Mouse (Mus musculus) liver, embryonic 11.5 days (tissue): ENCODE results near the gene Nap1l1. TPM values are rescaled to one million over a fixed set of nuclear protein-coding genes. Genes with fewer than 3 reads are reported as not detected.

Experiments used
- ATAC-seq: fragments of 200-750 bp; cut with Nextera tagmentation; replicated peaks from 2 replicates; pipeline ENCODE4 v1.8.0; 2017; ENCODE audit warnings: moderate number of reproducible peaks, mild to moderate bottlenecking, moderate TSS enrichment, moderate library complexity; ENCODE audit not compliant: low FRiP score
- DNase-seq: peaks from one replicate; pipeline ENCODE4 v3.0.0-alpha.2; 2017; ENCODE audit warnings: low spot score
- H3K27ac ChIP-seq: fragments of 300-500 bp; sonication (generic); 2 replicates; pipeline ENCODE4 v1.5.1; 2014; ENCODE audit warnings: mild to moderate bottlenecking, low read depth, low read length, control low read depth
- H3K27me3 ChIP-seq: fragments of 300-500 bp; sonication (generic); replicated peaks from 2 replicates; pipeline ENCODE4 v1.6.1; 2014; ENCODE audit warnings: low read length, mixed read lengths; ENCODE audit not compliant: control insufficient read depth, insufficient read depth
- H3K36me3 ChIP-seq: fragments of 300-500 bp; sonication (generic); 2 replicates; pipeline ENCODE4 v1.6.1; 2014; ENCODE audit warnings: mild to moderate bottlenecking, low read length, moderate library complexity, mixed read lengths; ENCODE audit not compliant: control insufficient read depth, insufficient read depth
- H3K4me1 ChIP-seq: fragments of 300-500 bp; sonication (generic); replicated peaks from 2 replicates; pipeline ENCODE4 v1.6.1; 2014; ENCODE audit warnings: low read length, mixed read lengths; ENCODE audit not compliant: control insufficient read depth, insufficient read depth
- H3K4me2 ChIP-seq: fragments of 300-500 bp; sonication (generic); 2 replicates; pipeline ENCODE4 v1.6.1; 2014; ENCODE audit warnings: mild to moderate bottlenecking, control low read depth, moderate library complexity
- H3K4me3 ChIP-seq: fragments of 300-500 bp; sonication (generic); 2 replicates; pipeline ENCODE4 v1.5.1; 2014; ENCODE audit warnings: low read depth, low read length, control low read depth
- H3K9ac ChIP-seq: fragments of 300-500 bp; sonication (generic); 2 replicates; pipeline ENCODE4 v1.6.1; 2014; ENCODE audit warnings: low read depth, low read length, control low read depth
- H3K9me3 ChIP-seq: fragments of 300-500 bp; sonication (generic); 2 replicates; pipeline ENCODE4 v1.6.1; 2016; ENCODE audit warnings: low read length, inconsistent platforms, mixed read lengths; ENCODE audit not compliant: control insufficient read depth
- WGBS: fragments of 180-500 bp; shearing (Covaris S2); extraction: QIAGEN DNeasy Blood & Tissue Kit; methylation state at CpG from one replicate; pipeline ENCODE4 v1.1.7; 2014; 5-methylcytosine and 5-hydroxymethylcytosine counted together
- polyA plus RNA-seq: library from polyadenylated mRNA; unstranded; fragments of >200 nt; fragmentation: Nextera tagmentation; extraction: Ambion mirVana; gene quantifications from 2 replicates; pipeline ENCODE4 v1.2.1, GENCODE M21; 2014

Gene Nap1l1
- polyA plus RNA-seq, 1 experiment from 2014 or later: 313 TPM

DNA sequence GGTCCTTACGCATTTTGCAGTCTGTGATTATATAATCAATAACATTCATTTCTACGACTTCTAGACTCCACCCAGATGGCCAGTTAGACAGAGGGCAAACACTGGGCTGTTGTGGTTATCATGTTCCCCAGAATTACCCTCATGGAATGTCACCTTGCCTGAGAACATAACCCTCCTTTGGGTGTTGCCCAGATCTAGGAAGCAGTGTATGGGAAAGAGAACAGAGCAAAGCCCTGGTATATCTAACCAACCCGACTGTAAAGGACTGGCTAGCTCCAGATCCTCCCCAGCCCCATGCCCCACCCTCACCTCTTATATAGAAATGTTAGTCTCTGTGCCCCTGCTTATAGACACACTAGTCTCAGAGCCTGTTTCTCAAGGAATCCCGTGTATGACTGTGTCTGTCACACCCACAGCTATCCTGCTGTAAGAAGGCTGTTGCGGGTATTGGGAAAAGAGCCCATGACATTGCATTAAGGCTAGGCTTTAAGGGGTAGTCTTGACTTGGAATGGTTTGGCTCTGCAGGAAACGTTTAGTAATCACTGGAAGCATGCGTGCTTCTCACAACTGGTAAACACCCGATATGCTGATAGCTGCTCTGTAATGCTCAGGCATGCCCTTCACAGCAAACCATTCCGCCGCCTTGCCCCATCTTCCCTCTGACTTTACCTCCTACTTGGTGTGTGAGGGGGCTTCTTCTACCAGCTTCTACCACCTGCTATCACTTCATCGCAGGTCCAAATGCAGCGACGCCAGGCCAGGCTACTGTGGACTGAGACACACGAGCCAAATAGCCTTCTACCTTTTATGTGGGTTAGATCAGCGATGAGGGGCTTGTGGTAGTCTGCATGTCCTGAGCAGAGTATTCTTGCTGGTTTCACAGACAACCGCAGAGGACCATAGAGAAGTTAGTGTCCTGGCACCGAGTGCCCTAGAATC, 42.3 kb downstream of the Nap1l1 start:
- Histone ChIP-seq H3K4me1 (peaks cover 11% of the 10 kb centered on the region), H3K27me3 (no peaks in the 10 kb centered on the region), H3K36me3 (no peaks in the 10 kb centered on the region), H3K9me3 (no peaks in the 10 kb centered on the region), H3K27ac (no peak overlapping the region), H3K4me2 (no peak overlapping the region; the same call in 1 of the 2 replicates), H3K9ac (no peak overlapping the region), H3K4me3 (no peak overlapping the region)
- DNase-seq (peak; percentile 18), ATAC-seq (peak; percentile 62)
- 62% methylated on average over 17 of the region's 17 CpGs for WGBS

DNA sequence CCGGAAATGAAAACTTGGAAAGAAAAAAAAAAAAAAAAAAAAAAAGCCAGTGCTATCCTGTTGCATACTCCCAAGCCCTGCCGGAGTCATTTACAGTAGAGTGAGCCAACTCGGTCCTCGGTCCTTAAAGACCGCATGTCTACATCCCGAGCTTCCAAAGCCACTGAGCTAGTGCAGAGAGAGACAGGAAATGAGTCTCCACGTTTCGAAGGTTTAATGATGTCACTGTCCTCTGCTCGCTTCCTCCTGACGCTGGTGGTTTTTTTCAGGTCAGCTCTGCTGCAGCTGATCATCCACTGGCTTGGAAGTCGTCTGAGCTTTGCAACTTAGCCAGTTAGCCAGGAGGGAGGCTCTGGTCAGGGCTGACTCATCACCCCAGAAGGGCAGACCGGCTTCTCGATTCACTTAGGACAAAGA, 43.2 kb downstream of the Nap1l1 start:
- WGBS: 32% methylated on average over 13 of the region's 13 CpGs
- H3K4me2 ChIP-seq: peak overlapping the region; percentile 1; the same call in 1 of the 2 replicates
- H3K9ac ChIP-seq: no peak overlapping the region
- no peak overlapping the region for H3K4me3 ChIP-seq
- no peaks in the 10 kb centered on the region for H3K27me3 ChIP-seq
- no peaks in the 10 kb centered on the region for H3K9me3 ChIP-seq
- peak; percentile 16; the same call in 1 of the 2 replicates for ATAC-seq
- no peak overlapping the region for H3K27ac ChIP-seq
- DNase-seq: no peak
- peaks cover 11% of the 10 kb centered on the region for H3K4me1 ChIP-seq
- no peaks in the 10 kb centered on the region for H3K36me3 ChIP-seq

DNA sequence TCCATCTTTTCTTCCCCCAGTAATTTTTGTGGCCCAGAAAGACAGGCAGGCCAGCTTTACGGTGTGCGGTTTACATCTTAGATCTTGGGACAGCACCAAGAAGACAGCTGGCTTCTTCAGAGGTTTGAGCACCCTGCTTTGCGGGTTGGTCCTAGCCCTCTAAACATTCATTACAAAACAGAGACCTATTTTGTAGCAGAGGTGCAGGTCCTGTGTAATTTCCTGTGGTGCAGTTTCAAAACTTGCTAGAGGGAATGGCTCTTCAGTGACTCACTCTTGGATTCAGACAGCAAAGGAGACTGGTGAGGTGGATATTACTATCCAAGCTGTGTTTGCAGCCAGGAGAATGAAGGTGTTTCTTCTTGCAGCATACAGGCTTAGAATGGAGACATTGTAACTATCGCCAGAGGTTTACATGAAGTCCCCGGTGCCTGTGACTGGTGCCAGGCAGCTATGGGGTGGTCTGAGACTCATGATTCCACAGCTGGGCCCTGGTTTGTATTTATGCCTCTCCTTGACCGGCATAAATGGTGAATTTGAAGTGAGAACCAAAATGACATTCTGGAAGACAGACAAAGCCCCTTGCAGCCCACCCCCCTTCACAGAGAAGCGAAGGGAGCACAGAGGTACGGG, 43.9 kb downstream of the Nap1l1 start:
- DNase-seq: no peak
- no peaks in the 10 kb centered on the region for H3K9me3 ChIP-seq
- ATAC-seq: no peak
- H3K36me3 ChIP-seq: no peaks in the 10 kb centered on the region
- H3K9ac ChIP-seq: no peak overlapping the region
- H3K27ac ChIP-seq: no peak overlapping the region
- H3K4me1 ChIP-seq: peaks cover 11% of the 10 kb centered on the region
- H3K27me3 ChIP-seq: no peaks in the 10 kb centered on the region
- H3K4me3 ChIP-seq: no peak overlapping the region
- 86% methylated on average over 8 of the region's 8 CpGs for WGBS
- no peak overlapping the region for H3K4me2 ChIP-seq

DNA sequence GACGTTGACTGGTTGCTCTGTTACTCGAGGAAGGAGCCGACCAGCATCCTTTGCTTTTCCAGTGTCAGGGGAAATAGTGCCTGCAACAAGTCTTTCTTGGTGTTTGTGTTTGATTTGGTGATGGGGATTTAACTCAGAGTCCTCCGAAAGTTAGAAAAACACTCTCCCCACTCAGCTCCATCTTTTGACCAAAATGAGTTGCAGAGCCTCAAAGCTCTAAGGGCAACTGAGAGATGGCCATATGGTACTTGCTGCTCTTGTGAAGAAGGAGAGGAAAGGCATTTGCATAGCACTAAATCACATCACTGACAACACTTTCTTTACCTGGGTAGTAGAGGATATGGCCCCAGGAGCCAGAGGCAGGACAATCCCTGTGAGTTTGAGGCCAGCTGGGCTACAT, 45.3 kb downstream of the Nap1l1 start:
- Histone ChIP-seq H3K27ac (no peak overlapping the region), H3K4me3 (no peak overlapping the region), H3K9me3 (no peaks in the 10 kb centered on the region), H3K36me3 (no peaks in the 10 kb centered on the region), H3K4me1 (peaks cover 11% of the 10 kb centered on the region), H3K27me3 (no peaks in the 10 kb centered on the region), H3K9ac (no peak overlapping the region), H3K4me2 (no peak overlapping the region)
- ATAC-seq (no peak), DNase-seq (no peak)
- 84% methylated on average over 4 of the region's 4 CpGs for WGBS

DNA sequence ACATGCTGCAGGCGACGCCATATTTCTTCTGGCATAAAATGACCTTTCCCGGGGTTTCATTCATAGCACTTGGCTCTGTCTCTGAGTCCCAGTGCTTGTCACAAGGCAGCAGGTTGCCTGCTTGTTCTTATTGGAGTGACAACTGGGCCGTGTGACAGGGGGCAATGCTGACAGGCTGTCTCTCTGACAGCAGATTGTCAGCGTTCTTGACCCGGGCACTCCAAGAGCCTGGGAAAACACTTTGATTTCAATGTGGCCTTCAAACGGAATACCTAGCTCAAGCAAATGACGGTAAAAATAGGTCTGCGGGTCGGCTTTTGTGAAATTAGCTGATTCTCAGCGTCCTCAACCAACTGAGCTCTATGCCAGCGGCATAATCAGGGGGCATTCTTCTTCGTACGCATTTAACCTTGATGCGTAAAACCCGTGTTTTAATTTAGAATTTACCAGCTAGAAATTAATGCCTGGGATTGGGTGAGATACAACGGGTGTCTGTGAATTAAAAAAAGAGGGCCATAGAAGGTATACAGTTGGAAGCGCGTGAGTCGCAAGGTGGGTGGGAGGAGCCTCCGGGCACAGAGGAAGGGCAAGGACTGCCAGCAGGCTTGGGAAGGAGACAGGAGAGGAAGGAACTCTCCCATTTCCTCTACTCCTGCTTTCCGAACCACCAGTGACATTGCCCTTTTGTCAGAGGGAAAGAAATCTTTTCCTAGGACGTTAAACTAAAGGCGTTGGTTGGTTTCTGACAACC, 46.8 kb downstream of the Nap1l1 start:
- peaks cover 11% of the 10 kb centered on the region for H3K4me1 ChIP-seq
- no peak for ATAC-seq

DNA sequence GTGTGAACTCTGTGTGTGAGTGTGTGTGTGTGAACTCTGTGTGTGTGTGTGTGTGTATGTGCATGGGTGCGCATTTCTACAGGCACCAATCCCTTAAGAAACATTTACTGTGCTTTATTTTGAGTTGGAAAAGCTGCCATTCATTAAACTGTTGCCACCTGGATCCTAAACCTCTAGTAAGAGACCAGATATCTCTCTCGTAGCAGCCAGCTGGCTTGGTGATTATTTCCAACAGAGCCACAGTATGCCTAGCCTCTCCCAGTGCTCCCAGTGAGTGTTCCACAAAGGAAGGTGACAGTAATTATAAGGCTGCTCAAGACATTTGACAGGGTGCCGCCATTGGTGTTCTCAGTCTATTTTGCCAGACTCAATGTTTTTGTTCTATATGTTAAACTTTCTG, 47.6 kb downstream of the Nap1l1 start:
- no peaks in the 10 kb centered on the region for H3K36me3 ChIP-seq
- no peak overlapping the region for H3K4me3 ChIP-seq
- no peak overlapping the region for H3K27ac ChIP-seq
- no peak overlapping the region for H3K9ac ChIP-seq
- ATAC-seq (no peak), DNase-seq (no peak)
- H3K9me3 ChIP-seq: no peaks in the 10 kb centered on the region
- peaks cover 5% of the 10 kb centered on the region; the same call in 1 of the 2 replicates for H3K4me1 ChIP-seq
- no peaks in the 10 kb centered on the region for H3K27me3 ChIP-seq
- no peak overlapping the region for H3K4me2 ChIP-seq
- 70% methylated on average over 3 of the region's 3 CpGs for WGBS

More for the DNA sequence above, 46.8 kb downstream of the Nap1l1 start:
- H3K9me3 ChIP-seq: no peaks in the 10 kb centered on the region
- H3K27me3 ChIP-seq: no peaks in the 10 kb centered on the region
- no peak overlapping the region for H3K27ac ChIP-seq
- H3K4me3 ChIP-seq: 0 out of 2 replicates have a peak overlapping the region, but pooled peaks have one; percentile 13
- H3K36me3 ChIP-seq: no peaks in the 10 kb centered on the region
- no peak for DNase-seq
- peak overlapping the region; percentile 51 for H3K4me2 ChIP-seq
- H3K9ac ChIP-seq: no peak overlapping the region
- 46% methylated on average over 24 of the region's 24 CpGs for WGBS

DNA sequence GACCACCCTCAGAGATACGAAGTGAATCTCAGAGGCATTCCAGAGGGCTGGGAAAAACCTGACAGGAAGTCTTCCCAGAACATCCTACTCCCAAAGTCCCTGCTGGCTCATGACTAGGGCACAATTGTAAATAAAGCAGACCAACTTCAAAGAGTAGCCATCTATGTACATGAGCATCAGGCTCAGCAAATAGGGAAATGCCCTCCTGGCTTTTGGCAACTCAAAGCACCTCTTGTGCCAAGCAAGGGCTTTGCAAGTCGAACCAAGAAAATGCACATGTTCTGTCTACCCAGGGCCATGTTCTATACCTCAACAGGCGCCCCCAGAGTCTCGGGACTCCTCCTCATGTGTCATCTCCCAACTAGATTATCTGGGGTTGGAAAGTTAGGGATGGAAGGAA, 48.6 kb downstream of the Nap1l1 start:
- 65% methylated on average over 4 of the region's 4 CpGs for WGBS
- ATAC-seq: no peak
- Histone ChIP-seq H3K4me3 (no peak overlapping the region), H3K4me1 (no peaks in the 10 kb centered on the region), H3K27me3 (no peaks in the 10 kb centered on the region), H3K36me3 (no peaks in the 10 kb centered on the region), H3K4me2 (no peak overlapping the region), H3K9ac (no peak overlapping the region), H3K27ac (no peak overlapping the region), H3K9me3 (no peaks in the 10 kb centered on the region)
- no peak for DNase-seq

DNA sequence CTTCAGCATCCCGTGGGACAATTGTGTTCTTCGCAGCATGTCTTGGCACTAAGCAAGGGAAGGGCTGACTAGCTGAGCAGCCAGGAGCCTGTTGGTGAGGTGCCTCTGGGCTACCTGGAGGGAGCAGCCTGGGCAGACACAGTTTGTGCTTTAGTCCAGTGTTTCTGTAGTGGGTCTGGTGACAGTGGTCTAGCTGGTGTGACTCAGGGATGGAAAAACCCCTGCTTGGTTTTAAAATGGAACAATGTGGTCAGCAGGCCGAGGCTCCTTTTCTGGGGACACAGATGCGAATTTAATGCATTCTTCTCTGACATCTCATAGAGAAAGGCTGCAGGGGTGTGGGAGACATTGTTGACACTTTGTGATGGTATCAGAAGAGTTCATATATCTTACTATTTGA, 49.2 kb downstream of the Nap1l1 start:
- H3K9ac ChIP-seq: no peak overlapping the region
- no peaks in the 10 kb centered on the region for H3K9me3 ChIP-seq
- ATAC-seq: no peak
- H3K27ac ChIP-seq: no peak overlapping the region
- no peaks in the 10 kb centered on the region for H3K4me1 ChIP-seq
- no peaks in the 10 kb centered on the region for H3K36me3 ChIP-seq
- 66% methylated on average over 4 of the region's 4 CpGs for WGBS
- H3K4me3 ChIP-seq: no peak overlapping the region
- DNase-seq: no peak
- no peak overlapping the region for H3K4me2 ChIP-seq
- H3K27me3 ChIP-seq: no peaks in the 10 kb centered on the region
